Mouse (Mus musculus) left cerebral cortex, adult 2 months (tissue): ENCODE results near the gene Cd248. TPM values are rescaled to one million over a fixed set of nuclear protein-coding genes. Genes with fewer than 3 reads are reported as not detected.

Source experiments
- DNase-seq, 2 experiments: peaks; one replicate each; pipeline ENCODE4 v3.0.0; 2021 to 2022; ENCODE audit warnings: low spot score in 2 of 2, mixed read lengths in 1 of 2; ENCODE audit errors: extremely low spot score in 1 of 2
- H3K27ac ChIP-seq: fragments of 200-600 bp; 2 replicates; pipeline ENCODE4 v1.8.1; 2022
- H3K4me3 ChIP-seq: fragments of 200-600 bp; 2 replicates; pipeline ENCODE4 v1.8.1; 2022
- CTCF ChIP-seq: fragments of 200-600 bp; IDR thresholded peaks from 2 replicates; pipeline ENCODE4 v1.8.1; 2022; ENCODE audit warnings: antibody characterized with exemption, mild to moderate bottlenecking, moderate library complexity
- intact Hi-C: fragments of 180-260 bp; cut with DNase I; formaldehyde crosslinking; loops from one replicate; pipeline ENCODE4 v1.15.1; 2025
- total RNA-seq, 2 experiments: library from RNA; stranded (reverse); gene quantifications; 2 replicates each; pipeline ENCODE4 v1.2.3; 2021

The Cd248 gene
- total RNA-seq, 2 experiments from 2014 or later = 4.3 to 5.4 TPM

DNA sequence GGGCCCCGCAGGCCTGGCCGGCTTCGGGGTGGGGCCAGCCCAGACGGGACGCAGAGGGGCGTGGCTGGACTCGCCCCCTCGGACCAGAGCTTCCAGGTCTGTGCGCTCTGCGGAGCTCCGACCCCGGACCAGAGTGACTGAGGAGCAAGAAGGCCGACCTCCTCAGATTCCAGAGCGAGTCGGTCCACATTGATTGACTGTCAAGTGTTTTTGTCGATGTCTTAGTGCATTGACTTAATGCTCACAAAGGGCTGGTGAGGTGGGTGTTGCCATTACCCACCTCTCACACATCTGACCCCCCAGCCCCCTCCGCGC lies 50.5 kb downstream of the Cd248 start, which contains the start of gene Klc2:
Klc2 (minus strand) TSS at position 177 of the 315 bp plus-strand sequence.
- peak within 1 kb of the TSS; percentile 81 for H3K4me3 ChIP-seq
- no peak for DNase-seq
- intact Hi-C loops = loop anchor here (2.0 kb wide), 1 partner anchor 20 kb away; no protein-coding TSS in a partner anchor
- peak within 1 kb of the TSS; percentile 95 for H3K27ac ChIP-seq
- TF ChIP-seq CTCF = no peak

Other genes starting within 250 kb of the Cd248 start
- gene Ccs, start 228.7 kb upstream of the Cd248 start, total RNA-seq = 10 to 100 TPM; 29.8 to 30.3 TPM
- 1 to 10 TPM; 2.0 to 2.6 TPM for gene Ccdc87, start 228.7 kb upstream of the Cd248 start, total RNA-seq
- gene Ctsf, start 212.9 kb upstream of the Cd248 start, total RNA-seq = 100 to 1,000 TPM; 102 to 107 TPM
- gene Actn3, start 190.2 kb upstream of the Cd248 start, total RNA-seq = 1 to 10 TPM; 1.4 to 1.5 TPM
- gene Zdhhc24, start 189.4 kb upstream of the Cd248 start, total RNA-seq = 10 to 100 TPM; 24.7 to 25.9 TPM
- gene Bbs1, start 161.4 kb upstream of the Cd248 start, total RNA-seq = 10 to 100 TPM; 40.0 to 48.1 TPM
- gene Dpp3, start 139.8 kb upstream of the Cd248 start, total RNA-seq = 10 to 100 TPM; 39.5 to 45.9 TPM
- 10 to 100 TPM; 27.9 to 31.8 TPM for gene Peli3, start 125.0 kb upstream of the Cd248 start, total RNA-seq
- 10 to 100 TPM; 52.7 to 55.3 TPM for gene Mrpl11, start 105.9 kb upstream of the Cd248 start, total RNA-seq
- 10 to 100 TPM; 21.7 to 33.7 TPM for gene Npas4, start 77.8 kb upstream of the Cd248 start, total RNA-seq
- 10 to 100 TPM; 16.6 to 16.7 TPM for gene Slc29a2, start 44.2 kb upstream of the Cd248 start, total RNA-seq
- gene B4gat1, start 29.3 kb upstream of the Cd248 start, total RNA-seq = 100 to 1,000 TPM; 109 to 131 TPM
- gene AC124502.3, start 29.2 kb upstream of the Cd248 start, total RNA-seq = 1 to 10 TPM; 4.9 to 5.8 TPM
- gene Brms1, start 26.7 kb upstream of the Cd248 start, total RNA-seq = 10 to 100 TPM; 26.9 to 28.8 TPM
- gene Rin1, start 17.6 kb upstream of the Cd248 start, total RNA-seq = 10 to 100 TPM; 94.6 to 95.9 TPM
- 100 to 1,000 TPM; 154 to 156 TPM for gene Tmem151a, start 17.5 kb downstream of the Cd248 start, total RNA-seq
- gene Yif1a, start 20.5 kb downstream of the Cd248 start, total RNA-seq = 10 to 100 TPM; 23.4 to 25.7 TPM
- 100 to 1,000 TPM; 214 to 247 TPM for gene Cnih2, start 30.4 kb downstream of the Cd248 start, total RNA-seq
- gene Rab1b, start 39.0 kb downstream of the Cd248 start, total RNA-seq = 100 to 1,000 TPM; 144 to 157 TPM
- gene Klc2, start 50.5 kb downstream of the Cd248 start, total RNA-seq = 100 to 1,000 TPM; 279 to 291 TPM
- gene Pacs1, start 205.0 kb downstream of the Cd248 start, total RNA-seq = 10 to 100 TPM; 57.5 to 61.2 TPM
- gene Sf3b2, start 227.4 kb downstream of the Cd248 start, total RNA-seq = 100 to 1,000 TPM; 194 to 201 TPM
- gene Gal3st3, start 230.3 kb downstream of the Cd248 start, total RNA-seq = 10 to 100 TPM; 78.0 to 80.9 TPM